Mouse (Mus musculus) neural tube, embryonic 11.5 days (tissue): Measurements from ENCODE around the gene Dnmt3c. TPM values are rescaled to one million over a fixed set of nuclear protein-coding genes. Genes with fewer than 3 reads are reported as not detected.

Source experiments
- ATAC-seq: fragments of 200-750 bp; cut with Nextera tagmentation; 2 replicates; pipeline ENCODE4 v1.8.0; 2017; ENCODE audit warnings: moderate number of reproducible peaks, mild to moderate bottlenecking, moderate TSS enrichment, moderate library complexity; ENCODE audit not compliant: insufficient read depth, low FRiP score, low TSS enrichment
- DNase-seq: peaks from one replicate; pipeline ENCODE4 v3.0.0-alpha.2; 2015; ENCODE audit warnings: low spot score
- H3K27ac ChIP-seq: fragments of 300-500 bp; sonication (generic); 2 replicates; pipeline ENCODE4 v1.5.1; 2014; ENCODE audit warnings: low read depth, mild to moderate bottlenecking, low read length
- H3K27me3 ChIP-seq: fragments of 300-500 bp; sonication (generic); 2 replicates; pipeline ENCODE4 v1.6.1; 2014; ENCODE audit warnings: mild to moderate bottlenecking, low read length, mixed read lengths; ENCODE audit not compliant: control insufficient read depth, insufficient read depth
- H3K36me3 ChIP-seq: fragments of 300-500 bp; sonication (generic); 2 replicates; pipeline ENCODE4 v1.6.1; 2014; ENCODE audit warnings: mild to moderate bottlenecking, low read length, moderate library complexity, mixed read lengths; ENCODE audit not compliant: control insufficient read depth, insufficient read depth
- H3K4me1 ChIP-seq: fragments of 300-500 bp; sonication (generic); 2 replicates; pipeline ENCODE4 v1.6.1; 2014; ENCODE audit warnings: low read length, mixed read lengths; ENCODE audit not compliant: control insufficient read depth, insufficient read depth
- H3K4me2 ChIP-seq: fragments of 300-500 bp; sonication (generic); 2 replicates; pipeline ENCODE4 v1.6.1; 2014; ENCODE audit warnings: low read depth, mild to moderate bottlenecking, moderate library complexity
- H3K4me3 ChIP-seq: fragments of 300-500 bp; sonication (generic); 2 replicates; pipeline ENCODE4 v1.5.1; 2014; ENCODE audit warnings: low read depth, low read length
- H3K9ac ChIP-seq: fragments of 300-500 bp; sonication (generic); 2 replicates; pipeline ENCODE4 v1.6.1; 2014; ENCODE audit warnings: mild to moderate bottlenecking, low read length
- H3K9me3 ChIP-seq: fragments of 300-500 bp; sonication (generic); 2 replicates; pipeline ENCODE4 v1.6.1; 2016; ENCODE audit warnings: low read length; ENCODE audit not compliant: control insufficient read depth
- WGBS: fragments of 180-500 bp; shearing (Covaris S2); extraction: QIAGEN DNeasy Blood & Tissue Kit; methylation state at CpG from one replicate; pipeline ENCODE4 v1.1.7; 2014; 5-methylcytosine and 5-hydroxymethylcytosine counted together
- polyA plus RNA-seq: library from polyadenylated mRNA; unstranded; fragments of >200 nt; fragmentation: Nextera tagmentation; extraction: Ambion mirVana; gene quantifications from 2 replicates; pipeline ENCODE4 v1.2.1, GENCODE M21; 2014

The Dnmt3c gene
- polyA plus RNA-seq, 1 experiment from 2014 or later: not detected

DNA sequence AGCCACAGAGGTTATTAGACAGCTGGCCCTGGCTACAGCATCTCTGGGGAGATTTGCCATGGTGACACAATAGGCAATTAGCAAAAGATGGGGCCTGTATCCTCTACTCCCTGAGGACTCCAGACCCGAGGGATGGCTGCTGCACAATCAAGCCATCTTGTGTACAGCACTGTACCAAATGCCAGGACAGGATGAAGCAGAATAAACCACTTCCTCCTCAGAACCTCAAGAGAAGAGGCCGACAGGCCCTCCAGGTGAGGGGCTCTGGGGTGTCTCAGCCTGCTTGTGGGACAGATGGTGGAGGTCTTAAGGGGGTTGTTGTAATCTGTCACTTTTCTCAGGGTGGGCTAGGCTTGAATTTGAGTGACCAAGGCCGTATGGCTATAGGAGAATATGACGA lies 37.6 kb downstream of the Dnmt3c start:
- no peak overlapping the region for H3K4me2 ChIP-seq
- ATAC-seq (no peak), DNase-seq (no peak)
- 75% methylated on average over 4 of the region's 4 CpGs for WGBS
- H3K9ac ChIP-seq: no peak overlapping the region
- no peaks in the 10 kb centered on the region for H3K27me3 ChIP-seq
- H3K4me1 ChIP-seq: no peaks in the 10 kb centered on the region
- no peak overlapping the region for H3K27ac ChIP-seq
- no peaks in the 10 kb centered on the region for H3K36me3 ChIP-seq
- no peak overlapping the region for H3K4me3 ChIP-seq
- H3K9me3 ChIP-seq: no peaks in the 10 kb centered on the region

DNA sequence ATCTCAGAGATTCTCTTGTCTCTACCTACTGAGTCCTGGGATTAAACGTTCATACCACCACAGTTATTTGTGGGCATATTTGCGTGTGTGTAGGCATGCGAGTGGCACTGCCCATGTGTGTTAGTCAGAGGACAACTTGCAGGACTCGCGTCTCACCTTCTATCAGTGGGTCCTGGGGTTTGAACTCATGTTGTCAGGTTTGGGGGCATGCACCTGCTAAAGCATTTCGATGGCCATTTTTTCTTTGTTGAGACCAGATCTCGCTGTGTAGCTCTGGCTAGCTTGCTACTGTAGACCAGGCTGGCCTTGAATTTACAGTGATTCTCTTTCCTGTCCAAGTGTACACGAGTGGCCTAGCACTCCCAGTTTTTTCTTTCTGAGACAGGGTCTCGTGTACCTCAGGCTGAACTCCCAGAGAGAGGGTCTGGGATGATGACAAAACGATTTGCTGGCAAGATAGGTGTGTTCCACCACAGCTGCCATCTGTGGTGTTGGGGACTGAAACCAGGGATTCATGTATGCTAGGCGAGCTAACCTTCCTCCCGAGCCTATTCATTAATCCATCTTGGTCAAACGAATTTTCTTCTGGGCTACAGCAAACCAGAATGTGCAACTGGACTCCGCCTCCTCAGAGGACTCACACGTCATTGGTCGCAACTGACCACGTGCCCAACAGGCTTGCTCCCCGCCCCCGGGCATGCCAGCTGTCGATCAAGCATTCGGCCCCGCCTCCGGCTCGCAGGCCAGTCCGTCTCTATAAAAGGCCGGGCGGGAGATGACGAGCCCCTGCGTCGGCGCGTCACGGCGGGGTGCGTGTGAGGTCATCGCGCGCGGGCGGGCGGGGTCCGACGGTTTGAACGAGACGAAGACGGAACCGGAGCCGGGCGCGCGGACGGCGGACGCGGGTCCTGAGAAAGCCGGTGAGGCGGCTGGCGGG lies 44.3 kb downstream of the Dnmt3c start, which contains the start of gene Mapre1:
Mapre1 (plus strand) TSS at position 775 of the 937 bp plus-strand sequence.
- H3K36me3 ChIP-seq: no peaks in the 10 kb centered on the region
- no peaks in the 10 kb centered on the region for H3K27me3 ChIP-seq
- H3K9ac ChIP-seq: peak within 1 kb of the TSS; percentile 92
- H3K9me3 ChIP-seq: no peaks in the 10 kb centered on the region
- peak within 1 kb of the TSS; percentile 67 for H3K4me3 ChIP-seq
- peak within 1 kb of the TSS; percentile 83 for H3K4me2 ChIP-seq
- 11% methylated on average over 55 of the region's 58 CpGs for WGBS
- H3K4me1 ChIP-seq: peaks cover 14% of the 10 kb centered on the region
- H3K27ac ChIP-seq: peak within 1 kb of the TSS; percentile 91
- ATAC-seq (peak; percentile 96), DNase-seq (peak; percentile 99)

DNA sequence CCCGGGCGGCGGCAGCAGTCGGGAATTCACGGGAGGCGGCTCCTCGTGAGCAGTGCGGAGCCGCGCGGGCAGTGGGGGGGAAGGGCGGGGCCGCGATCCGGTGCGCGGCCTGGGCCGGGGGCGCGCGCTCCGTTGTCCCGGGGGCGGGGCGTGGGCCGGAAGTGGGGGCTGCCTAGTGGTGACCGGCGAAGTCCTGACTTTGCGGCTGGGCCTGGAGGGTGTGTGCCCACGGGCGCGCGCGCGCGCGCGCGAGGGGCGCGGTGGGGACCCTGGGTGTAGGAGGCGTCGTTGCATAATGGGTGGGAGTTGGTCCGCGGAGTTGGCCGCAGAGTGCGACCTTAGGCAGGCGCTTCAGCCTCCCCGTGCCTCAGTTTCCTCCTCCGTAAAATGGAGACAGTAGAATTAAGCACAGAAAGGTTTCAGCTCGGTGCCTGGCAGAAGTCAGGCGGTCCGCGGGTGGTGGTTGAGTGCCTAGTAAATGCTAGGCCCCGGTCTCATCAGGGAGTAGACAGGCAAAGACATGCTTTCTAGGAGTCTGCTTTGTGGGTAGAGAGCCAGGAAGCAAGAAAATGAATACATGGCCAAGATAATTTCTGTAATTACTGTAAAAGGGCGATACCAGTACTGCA lies 45.1 kb downstream of the Dnmt3c start:
- peak overlapping the region; percentile 67 for H3K4me3 ChIP-seq
- H3K36me3 ChIP-seq: no peaks in the 10 kb centered on the region
- no peaks in the 10 kb centered on the region for H3K9me3 ChIP-seq
- H3K27me3 ChIP-seq: no peaks in the 10 kb centered on the region
- peak; percentile 79 for ATAC-seq
- DNase-seq: peak; percentile 88
- peak overlapping the region; percentile 83 for H3K4me2 ChIP-seq
- WGBS: 1% methylated on average over 42 of the region's 56 CpGs
- H3K27ac ChIP-seq: peak overlapping the region; percentile 91
- peaks cover 14% of the 10 kb centered on the region for H3K4me1 ChIP-seq
- H3K9ac ChIP-seq: peak overlapping the region; percentile 92

DNA sequence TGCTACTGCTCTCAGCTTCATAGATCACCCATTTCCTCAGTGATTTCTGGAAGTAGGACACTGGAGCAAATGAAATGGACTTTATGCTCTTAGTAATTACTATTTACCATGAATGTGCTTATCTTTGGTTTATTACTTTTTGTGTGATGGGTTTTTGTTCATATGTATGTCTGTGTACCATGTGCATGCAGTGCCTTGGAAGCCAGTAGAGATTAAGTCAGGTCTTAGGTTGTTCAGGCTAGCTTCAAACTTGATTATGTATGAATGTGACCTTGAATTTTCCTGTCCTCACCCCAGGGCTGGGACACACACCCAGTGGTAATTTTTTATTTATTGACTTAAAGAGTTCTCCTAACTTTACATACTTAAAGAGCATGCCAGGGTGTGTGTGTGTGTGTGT lies 51.5 kb downstream of the Dnmt3c start:
- Histone ChIP-seq H3K4me2 (no peak overlapping the region), H3K9me3 (no peaks in the 10 kb centered on the region), H3K27ac (no peak overlapping the region), H3K4me1 (peaks cover 5% of the 10 kb centered on the region), H3K9ac (no peak overlapping the region), H3K27me3 (no peaks in the 10 kb centered on the region), H3K36me3 (peaks cover 3% of the 10 kb centered on the region; the same call in 1 of the 2 replicates), H3K4me3 (no peak overlapping the region)
- DNase-seq (no peak), ATAC-seq (no peak)

DNA sequence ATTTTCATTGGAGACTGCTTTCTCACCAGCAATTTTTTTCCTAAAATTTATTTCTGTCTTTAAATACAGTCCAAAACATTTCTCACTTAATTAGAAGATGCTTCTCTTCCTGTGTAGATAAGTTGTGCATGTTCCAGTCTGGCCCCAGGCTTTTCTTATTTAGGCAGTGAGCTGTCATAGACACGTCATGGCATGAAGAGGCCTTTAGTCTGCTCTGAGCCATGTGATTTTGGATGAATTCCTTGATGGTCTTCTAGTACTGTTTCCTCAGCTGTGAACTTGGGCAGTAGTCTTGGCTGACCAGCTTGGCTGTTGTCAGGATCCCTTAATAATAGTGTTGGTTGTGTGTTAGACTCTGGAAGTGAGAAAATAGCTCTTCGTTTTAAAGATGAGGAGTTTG lies 53.9 kb downstream of the Dnmt3c start:
- Histone ChIP-seq H3K9ac (no peak overlapping the region), H3K4me1 (no peaks in the 10 kb centered on the region), H3K9me3 (no peaks in the 10 kb centered on the region), H3K4me2 (no peak overlapping the region), H3K27me3 (no peaks in the 10 kb centered on the region), H3K4me3 (no peak overlapping the region), H3K27ac (no peak overlapping the region), H3K36me3 (peaks cover 3% of the 10 kb centered on the region; the same call in 1 of the 2 replicates)
- no peak for ATAC-seq
- 96% methylated on average over 2 of the region's 2 CpGs for WGBS
- DNase-seq: no peak

DNA sequence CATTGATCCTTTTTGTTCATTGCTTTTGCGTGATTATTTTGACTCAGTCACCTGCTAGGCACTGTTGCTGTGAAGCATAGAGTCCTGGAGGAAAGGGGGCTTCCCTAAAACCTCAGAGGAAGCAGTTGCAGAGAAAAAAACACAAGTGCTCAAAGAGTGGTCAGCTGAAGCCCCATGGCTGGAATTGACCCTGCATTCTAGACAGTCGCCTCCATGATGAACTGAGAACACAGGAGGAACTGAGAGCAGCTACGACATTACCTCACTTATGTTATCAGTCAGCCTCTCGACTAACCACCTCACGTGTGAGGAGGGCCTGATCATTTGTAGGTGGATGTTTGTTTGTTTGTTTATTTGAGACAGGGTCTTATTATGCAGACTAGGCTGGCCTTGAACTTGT lies 65.7 kb downstream of the Dnmt3c start:
- Histone ChIP-seq H3K4me3 (no peak overlapping the region), H3K36me3 (peaks cover 15% of the 10 kb centered on the region), H3K9ac (no peak overlapping the region), H3K9me3 (no peaks in the 10 kb centered on the region), H3K27ac (no peak overlapping the region), H3K4me1 (no peaks in the 10 kb centered on the region), H3K4me2 (no peak overlapping the region), H3K27me3 (no peaks in the 10 kb centered on the region)
- WGBS: 96% methylated on average over 5 of the region's 5 CpGs
- DNase-seq (no peak), ATAC-seq (no peak)

DNA sequence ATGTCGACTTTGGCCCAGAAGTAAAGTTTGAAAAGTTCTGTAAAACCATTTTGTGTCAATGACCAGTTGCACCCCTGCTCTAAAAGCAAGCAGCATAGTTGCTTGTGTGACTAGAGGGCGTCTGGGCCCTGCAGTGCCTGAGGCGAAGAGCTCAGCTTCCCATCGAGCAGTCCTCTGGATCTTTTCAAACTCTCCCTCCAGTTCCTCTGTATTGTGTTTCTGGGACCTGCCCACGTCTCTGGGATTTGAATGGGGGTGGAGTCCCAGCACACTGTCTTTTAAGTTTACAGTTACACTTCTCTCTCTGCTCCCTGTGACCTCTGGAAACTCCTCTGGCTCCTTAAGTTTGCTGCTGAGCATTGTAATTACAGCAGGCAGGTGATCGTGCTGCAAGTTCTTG lies 71.0 kb downstream of the Dnmt3c start:
- no peak overlapping the region for H3K27ac ChIP-seq
- no peaks in the 10 kb centered on the region for H3K4me1 ChIP-seq
- H3K9ac ChIP-seq: no peak overlapping the region
- no peaks in the 10 kb centered on the region for H3K27me3 ChIP-seq
- 70% methylated on average over 6 of the region's 6 CpGs for WGBS
- peaks cover 4% of the 10 kb centered on the region; the same call in 1 of the 2 replicates for H3K36me3 ChIP-seq
- no peak overlapping the region for H3K4me2 ChIP-seq
- no peak overlapping the region for H3K4me3 ChIP-seq
- no peak for DNase-seq
- ATAC-seq: no peak
- H3K9me3 ChIP-seq: no peaks in the 10 kb centered on the region

DNA sequence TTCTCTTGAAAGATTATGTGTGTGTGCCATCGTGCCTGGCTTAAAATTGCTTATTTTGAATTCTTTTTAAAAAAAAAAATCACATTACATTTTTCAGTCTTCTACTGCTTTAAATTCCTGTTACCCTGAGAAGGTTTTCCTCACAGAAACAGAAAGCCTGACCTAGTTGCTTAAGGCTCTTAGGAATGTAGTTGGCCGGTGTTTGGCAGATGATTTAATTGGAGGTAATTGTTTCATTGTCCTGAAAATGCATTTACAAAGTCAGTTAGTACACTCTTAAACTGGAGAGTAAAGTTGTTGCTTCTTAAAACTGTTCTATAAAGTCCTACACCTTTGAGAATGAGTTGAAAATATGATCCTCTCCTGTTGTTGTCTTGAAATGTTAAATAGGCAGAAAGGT lies 72.4 kb downstream of the Dnmt3c start:
- H3K36me3 ChIP-seq: peaks cover 4% of the 10 kb centered on the region; the same call in 1 of the 2 replicates

More for the DNA sequence above, 72.4 kb downstream of the Dnmt3c start:
- no peak overlapping the region for H3K27ac ChIP-seq
- ATAC-seq (no peak), DNase-seq (no peak)
- H3K4me2 ChIP-seq: no peak overlapping the region
- H3K27me3 ChIP-seq: no peaks in the 10 kb centered on the region
- H3K9ac ChIP-seq: no peak overlapping the region
- no peaks in the 10 kb centered on the region for H3K9me3 ChIP-seq
- WGBS: 91% methylated on average over 2 of the region's 2 CpGs
- H3K4me3 ChIP-seq: no peak overlapping the region
- H3K4me1 ChIP-seq: no peaks in the 10 kb centered on the region
